Mouse (Mus musculus): Measurements from ENCODE around the gene Cox6b2.

- no peak for TF ChIP-seq CTCF (IDR thresholded peaks at IDR 0.05; ENCODE audit: low read depth)
- no peak for TF ChIP-seq EP300 (IDR thresholded peaks at IDR 0.05; ENCODE audit: low read depth)
Measured at GRCm38 (mm10) chr7:4783667-4784268, 30.9 kb upstream of the Cox6b2 start.

Measured in heart, postnatal 0 days (tissue).